In the genomic region with DNA sequence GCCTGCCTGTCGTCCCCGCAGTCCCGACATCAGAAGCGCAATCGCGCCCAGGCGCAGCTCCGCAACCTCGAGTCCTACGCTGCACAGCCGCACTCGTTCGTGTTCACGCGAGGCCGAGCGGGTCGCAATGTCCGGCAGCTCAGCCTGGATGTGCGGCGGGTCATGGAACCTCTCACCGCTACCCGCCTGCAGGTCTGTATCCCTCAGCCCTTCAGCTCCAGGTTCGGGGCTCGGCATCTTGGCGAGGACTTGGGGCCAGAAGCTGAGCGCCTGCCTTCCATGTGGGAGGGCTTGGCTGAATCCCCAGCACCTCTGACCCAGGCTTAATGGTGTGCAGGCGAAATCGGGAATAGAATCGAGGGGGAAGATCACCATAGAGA, we compare ENCODE assay signal across 8 mouse cellular contexts. TPM values are rescaled to one million over a fixed set of nuclear protein-coding genes. Genes with fewer than 3 reads are reported as not detected.
DNase-seq lines count a peak whose midpoint lies in the region; ATAC-seq and TF ChIP-seq lines count a peak whose summit lies in the region.

No protein-coding gene starts in this region.

- ATAC-seq in embryonic facial prominence, embryonic 13.5 days (ENCODE audit: insufficient number of reproducible peaks, insufficient read depth, low FRiP score, low TSS enrichment, low read depth) = no peak
- peak; percentile 51 for ATAC-seq in intestine, embryonic 16.5 days
- no peak for ATAC-seq in neural tube, embryonic 14.5 days (ENCODE audit: low read depth)

- peaks cover 3% of the 10 kb centered on the region; the same call in 1 of the 2 replicates for H3K9me3 ChIP-seq in embryonic facial prominence, embryonic 13.5 days
- no peaks in the 10 kb centered on the region for H3K9me3 ChIP-seq in intestine, embryonic 16.5 days (ENCODE audit: control insufficient read depth, low read length)
- H3K9me3 ChIP-seq in neural tube, embryonic 14.5 days (ENCODE audit: control insufficient read depth, low read length) = no peaks in the 10 kb centered on the region

- peak overlapping the region; percentile 95 for H3K27ac ChIP-seq in embryonic facial prominence, embryonic 13.5 days
- H3K27ac ChIP-seq in intestine, embryonic 16.5 days (ENCODE audit: low read length) = peak overlapping the region; percentile 50
- H3K27ac ChIP-seq in neural tube, embryonic 14.5 days (ENCODE audit: low read depth, low read length) = peak overlapping the region; percentile 96

- H3K4me2 ChIP-seq in embryonic facial prominence, embryonic 13.5 days = peak overlapping the region; percentile 82
- peak overlapping the region; percentile 72 for H3K4me2 ChIP-seq in intestine, embryonic 16.5 days (ENCODE audit: low read depth, low read length)
- peak overlapping the region; percentile 88 for H3K4me2 ChIP-seq in neural tube, embryonic 14.5 days (ENCODE audit: low read depth, low read length)

- peak overlapping the region; percentile 74 for H3K4me3 ChIP-seq in lung, adult 2 months (replicated peaks; ENCODE audit: extremely low read depth, low read depth, low read length)
- H3K4me3 ChIP-seq in embryonic facial prominence, embryonic 13.5 days = peak overlapping the region; percentile 97
- peak overlapping the region; percentile 74 for H3K4me3 ChIP-seq in intestine, embryonic 16.5 days (ENCODE audit: low read length)
- H3K4me3 ChIP-seq in neural tube, embryonic 14.5 days (ENCODE audit: low read depth, low read length) = peak overlapping the region; percentile 92

- no peak for TF ChIP-seq CTCF in lung, adult 2 months (IDR thresholded peaks at IDR 0.05; ENCODE audit: insufficient read depth, low read length)

- H3K4me1 ChIP-seq in lung, adult 2 months (ENCODE audit: control insufficient read depth, insufficient read depth, low read length) = no peaks in the 10 kb centered on the region; the same call in 1 of the 2 replicates
- H3K4me1 ChIP-seq in embryonic facial prominence, embryonic 13.5 days = peaks cover 11% of the 10 kb centered on the region
- H3K4me1 ChIP-seq in intestine, embryonic 16.5 days (ENCODE audit: control insufficient read depth, insufficient read depth, low read length) = peaks cover 11% of the 10 kb centered on the region
- peaks cover 4% of the 10 kb centered on the region for H3K4me1 ChIP-seq in neural tube, embryonic 14.5 days (ENCODE audit: control insufficient read depth, insufficient read depth, low read length)

- no peaks in the 10 kb centered on the region for H3K27me3 ChIP-seq in embryonic facial prominence, embryonic 13.5 days
- H3K27me3 ChIP-seq in intestine, embryonic 16.5 days (replicated peaks; ENCODE audit: control insufficient read depth, insufficient read depth, low read length) = no peaks in the 10 kb centered on the region
- H3K27me3 ChIP-seq in neural tube, embryonic 14.5 days (ENCODE audit: control insufficient read depth, insufficient read depth, low read length) = no peaks in the 10 kb centered on the region

- 1% methylated on average over 30 of the region's 30 CpGs for WGBS in lung, adult 2 months
- under 1% methylated on average over 30 of the region's 30 CpGs for WGBS in embryonic facial prominence, embryonic 13.5 days
- under 1% methylated on average over 30 of the region's 30 CpGs for WGBS in intestine, embryonic 16.5 days
- under 1% methylated on average over 30 of the region's 30 CpGs for WGBS in neural tube, embryonic 14.5 days

- peak overlapping the region; percentile 91 for H3K9ac ChIP-seq in embryonic facial prominence, embryonic 13.5 days
- peak overlapping the region; percentile 93 for H3K9ac ChIP-seq in intestine, embryonic 16.5 days (ENCODE audit: low read depth, low read length)
- H3K9ac ChIP-seq in neural tube, embryonic 14.5 days (replicated peaks; ENCODE audit: low read depth, low read length) = peak overlapping the region; percentile 72

- no peak for TF ChIP-seq POLR2A in lung, adult 2 months (IDR thresholded peaks at IDR 0.05; ENCODE audit: borderline replicate concordance, extremely low read depth, low read depth, low read length)

- H3K36me3 ChIP-seq in embryonic facial prominence, embryonic 13.5 days = peaks cover 41% of the 10 kb centered on the region
- H3K36me3 ChIP-seq in intestine, embryonic 16.5 days (ENCODE audit: control insufficient read depth, insufficient read depth, low read length) = peaks cover 31% of the 10 kb centered on the region
- H3K36me3 ChIP-seq in neural tube, embryonic 14.5 days (ENCODE audit: control insufficient read depth, insufficient read depth, low read length) = peaks cover 31% of the 10 kb centered on the region

- no peak for DNase-seq in lung, adult 2 months
- DNase-seq in lung, adult 18-20 months = no peak
- DNase-seq in adrenal gland, postnatal 10 days = no peak
- no peak for DNase-seq in gastrocnemius, adult 18-20 months (ENCODE audit: low spot score)
- DNase-seq in kidney, adult 11 months = no peak

RNA-seq across cellular contexts. Expression of a gene that starts 0.4 kb away (rescaled TPM):
- polyA plus RNA-seq in lung, adult 2 months (2012; rRNA removed) = 36.2 and 49.8 TPM in 2 replicates
- polyA plus RNA-seq in embryonic facial prominence, embryonic 13.5 days (2015; fragmentation: Nextera tagmentation; extraction: Ambion mirVana) = 86.2 and 87.6 TPM in 2 replicates
- 79.5 and 97.6 TPM in 2 replicates for polyA plus RNA-seq in intestine, embryonic 16.5 days (2015; fragmentation: Nextera tagmentation; extraction: Ambion mirVana)
- 41.7 and 49.0 TPM in 2 replicates for polyA plus RNA-seq in neural tube, embryonic 14.5 days (2014; fragmentation: Nextera tagmentation; extraction: Ambion mirVana)
- 10 to 100 TPM; 32.6 to 38.2 TPM for total RNA-seq in adrenal gland, postnatal 10 days (2021)
- total RNA-seq in gastrocnemius, adult 18-20 months (2021) = 1 to 10 TPM; 6.6 to 6.9 TPM

RNA-seq across cellular contexts. Expression of a gene that starts 8.8 kb away (rescaled TPM):
- polyA plus RNA-seq in lung, adult 2 months (2012; rRNA removed) = 2.8 and 3.5 TPM in 2 replicates
- 3.6 and 5.4 TPM in 2 replicates for polyA plus RNA-seq in embryonic facial prominence, embryonic 13.5 days (2015; fragmentation: Nextera tagmentation; extraction: Ambion mirVana)
- polyA plus RNA-seq in intestine, embryonic 16.5 days (2015; fragmentation: Nextera tagmentation; extraction: Ambion mirVana) = 10.7 and 11.2 TPM in 2 replicates
- polyA plus RNA-seq in neural tube, embryonic 14.5 days (2014; fragmentation: Nextera tagmentation; extraction: Ambion mirVana) = 11.1 and 14.5 TPM in 2 replicates
- 1 to 10 TPM; 5.0 to 5.3 TPM for total RNA-seq in adrenal gland, postnatal 10 days (2021)
- total RNA-seq in gastrocnemius, adult 18-20 months (2021) = 1 to 10 TPM; 5.9 to 7.3 TPM

RNA-seq across cellular contexts. Expression of a gene that starts 10.0 kb away (rescaled TPM):
- 88.4 and 93.6 TPM in 2 replicates for polyA plus RNA-seq in lung, adult 2 months (2012; rRNA removed)
- 292 and 343 TPM in 2 replicates for polyA plus RNA-seq in embryonic facial prominence, embryonic 13.5 days (2015; fragmentation: Nextera tagmentation; extraction: Ambion mirVana)
- 261 and 297 TPM in 2 replicates for polyA plus RNA-seq in intestine, embryonic 16.5 days (2015; fragmentation: Nextera tagmentation; extraction: Ambion mirVana)
- polyA plus RNA-seq in neural tube, embryonic 14.5 days (2014; fragmentation: Nextera tagmentation; extraction: Ambion mirVana) = 226 and 228 TPM in 2 replicates
- total RNA-seq in adrenal gland, postnatal 10 days (2021) = 100 to 1,000 TPM; 136 to 143 TPM
- 100 to 1,000 TPM in 1 of 2 experiments, 10 to 100 TPM in 1; 98.6 to 100 TPM for total RNA-seq in gastrocnemius, adult 18-20 months (2021)

RNA-seq across cellular contexts. Expression of a gene that starts 19.9 kb away (rescaled TPM):
- polyA plus RNA-seq in lung, adult 2 months (2012; rRNA removed) = 95.9 and 105 TPM in 2 replicates
- polyA plus RNA-seq in embryonic facial prominence, embryonic 13.5 days (2015; fragmentation: Nextera tagmentation; extraction: Ambion mirVana) = 7.5 and 9.1 TPM in 2 replicates
- 16.2 and 18.3 TPM in 2 replicates for polyA plus RNA-seq in intestine, embryonic 16.5 days (2015; fragmentation: Nextera tagmentation; extraction: Ambion mirVana)
- polyA plus RNA-seq in neural tube, embryonic 14.5 days (2014; fragmentation: Nextera tagmentation; extraction: Ambion mirVana) = 4.3 and 7.2 TPM in 2 replicates
- total RNA-seq in adrenal gland, postnatal 10 days (2021) = 10 to 100 TPM; 17.1 to 28.0 TPM
- total RNA-seq in gastrocnemius, adult 18-20 months (2021) = 1 to 10 TPM; 1.8 to 2.8 TPM
